Mouse (Mus musculus): ENCODE measurements around the gene Myom1.
"Not testable (repeated sequence)": the region's sequence is repeated elsewhere in the genome, so short reads cannot be mapped to it uniquely, and the experiment has no call there.

Myom1 gene

GRCm38 (mm10) chr17:71002081-71002743 lies at the start of gene Myom1:
Myom1 (plus strand) TSS chr17:71002633.
- peak; percentile 99 for DNase-seq (ENCODE audit: low spot score)

- not testable (repeated sequence) for DNase-seq (ENCODE audit: low spot score)
Observed at GRCm38 (mm10) chr17:70963546-70963945, 38.9 kb upstream of the Myom1 start.

- no peak for DNase-seq (ENCODE audit: low spot score)
Observed at GRCm38 (mm10) chr17:70965281-70965680, 37.2 kb upstream of the Myom1 start.

GRCm38 (mm10) chr17:70966126-70966525 lies 36.3 kb upstream of the Myom1 start:
- DNase-seq (ENCODE audit: low spot score), result no peak

- peak; percentile 49 for DNase-seq (ENCODE audit: low spot score)
Observed at GRCm38 (mm10) chr17:70967191-70967590, 35.2 kb upstream of the Myom1 start.

- DNase-seq (ENCODE audit: low spot score), result peak; percentile 23
Observed at GRCm38 (mm10) chr17:70967646-70968045, 34.8 kb upstream of the Myom1 start.

- peak; percentile 86 for DNase-seq (ENCODE audit: low spot score)
Observed at GRCm38 (mm10) chr17:70968606-70969191, 33.7 kb upstream of the Myom1 start.

GRCm38 (mm10) chr17:70971206-70971605 lies 31.2 kb upstream of the Myom1 start:
- no peak for DNase-seq (ENCODE audit: low spot score)

- DNase-seq (ENCODE audit: low spot score), result no peak
Observed at GRCm38 (mm10) chr17:70973398-70973797, 29.0 kb upstream of the Myom1 start.

- DNase-seq (ENCODE audit: low spot score), result not testable (repeated sequence)
Observed at GRCm38 (mm10) chr17:70974065-70974464, 28.4 kb upstream of the Myom1 start.

GRCm38 (mm10) chr17:70977799-70978198 lies 24.6 kb upstream of the Myom1 start:
- no peak for DNase-seq (ENCODE audit: low spot score)

GRCm38 (mm10) chr17:70979345-70980223 lies 22.8 kb upstream of the Myom1 start:
- DNase-seq (ENCODE audit: low spot score), result no peak

GRCm38 (mm10) chr17:70985501-70986354 lies 16.7 kb upstream of the Myom1 start:
- DNase-seq (ENCODE audit: low spot score), result no peak

- no peak for DNase-seq (ENCODE audit: low spot score)
Observed at GRCm38 (mm10) chr17:70986355-70986740, 16.1 kb upstream of the Myom1 start.

GRCm38 (mm10) chr17:70986831-70987660 lies 15.4 kb upstream of the Myom1 start:
- peak; percentile 70 for DNase-seq (ENCODE audit: low spot score)

- no peak for DNase-seq (ENCODE audit: low spot score)
Observed at GRCm38 (mm10) chr17:70988337-70988767, 14.1 kb upstream of the Myom1 start.

GRCm38 (mm10) chr17:70989430-70989829 lies 13.0 kb upstream of the Myom1 start:
- no peak for DNase-seq (ENCODE audit: low spot score)

GRCm38 (mm10) chr17:70989991-70990390 lies 12.4 kb upstream of the Myom1 start:
- peak; percentile 56 for DNase-seq (ENCODE audit: low spot score)

- peak; percentile 86 for DNase-seq (ENCODE audit: low spot score)
Observed at GRCm38 (mm10) chr17:70990403-70991303, 11.8 kb upstream of the Myom1 start.

Data from MN1 (cell line).